Mouse (Mus musculus) embryonic fibroblast, embryonic 13.5 days (primary cell): Measurements from ENCODE around the gene Rho. TPM values are rescaled to one million over a fixed set of nuclear protein-coding genes. Genes with fewer than 3 reads are reported as not detected.

ENCODE experiments used
- H3K27ac ChIP-seq: 2 replicates; pipeline ENCODE4 v1.5.1; 2012; ENCODE audit warnings: low read length, control low read depth, inconsistent platforms; ENCODE audit not compliant: insufficient read depth
- H3K4me1 ChIP-seq: 2 replicates; pipeline ENCODE4 v1.6.1; 2011; ENCODE audit warnings: low read length; ENCODE audit not compliant: control insufficient read depth, insufficient read depth
- H3K4me3 ChIP-seq: 2 replicates; pipeline ENCODE4 v1.5.1; 2011; ENCODE audit warnings: mild to moderate bottlenecking, control low read depth, low read length; ENCODE audit not compliant: insufficient read depth
- CTCF ChIP-seq: IDR thresholded peaks from 2 replicates; pipeline ENCODE4 v1.5.1; 2011; ENCODE audit warnings: mild to moderate bottlenecking, control low read depth, low read length, moderate library complexity, borderline replicate concordance; ENCODE audit not compliant: insufficient read depth
- POLR2A ChIP-seq: IDR thresholded peaks from 2 replicates; pipeline ENCODE4 v1.6.1; 2011; ENCODE audit warnings: low read depth, mild to moderate bottlenecking, control low read depth, low read length, moderate library complexity
- polyA plus RNA-seq: library from polyadenylated mRNA; stranded (reverse); fragments of >200 nt; gene quantifications from 2 replicates; pipeline ENCODE4 v1.2.4, GENCODE M21; 2011; ENCODE audit warnings: low read depth; ENCODE audit not compliant: missing spikeins, insufficient read length

Gene Rho
- polyA plus RNA-seq, 1 experiment = not detected

DNA sequence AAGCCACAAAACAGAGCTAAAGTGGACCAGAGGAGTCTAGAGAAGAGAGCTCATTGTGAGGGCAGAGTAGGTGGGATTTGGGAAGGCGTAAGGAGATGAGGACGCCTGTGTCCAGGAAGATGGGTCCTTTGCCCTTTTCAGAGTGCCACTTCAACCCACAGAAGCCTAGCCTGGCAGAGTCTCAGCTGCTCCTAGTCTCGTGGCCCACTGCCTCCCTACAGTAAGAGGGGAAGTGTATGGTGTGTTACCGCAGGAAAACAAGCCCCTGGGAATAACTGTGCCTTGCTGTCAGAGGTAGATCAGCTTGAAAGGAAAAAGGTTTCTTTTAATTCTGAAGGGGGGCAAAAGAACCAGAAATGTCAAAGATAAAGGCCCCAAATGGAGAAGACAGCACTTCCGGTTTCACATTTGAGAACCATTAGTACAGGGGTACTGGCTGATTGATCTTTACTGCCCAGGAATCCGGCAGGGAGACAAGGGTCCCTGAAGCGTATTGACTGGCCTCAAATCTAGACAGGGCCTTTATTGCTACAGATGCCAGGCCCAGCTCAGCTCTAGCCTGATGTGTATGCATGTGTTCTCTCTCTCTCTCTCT lies 33.5 kb upstream of the Rho start:
- Histone ChIP-seq H3K4me1 (peaks cover 17% of the 10 kb centered on the region), H3K4me3 (no peak overlapping the region), H3K27ac (no peak overlapping the region)
- TF ChIP-seq CTCF (no peak), POLR2A (no peak)

DNA sequence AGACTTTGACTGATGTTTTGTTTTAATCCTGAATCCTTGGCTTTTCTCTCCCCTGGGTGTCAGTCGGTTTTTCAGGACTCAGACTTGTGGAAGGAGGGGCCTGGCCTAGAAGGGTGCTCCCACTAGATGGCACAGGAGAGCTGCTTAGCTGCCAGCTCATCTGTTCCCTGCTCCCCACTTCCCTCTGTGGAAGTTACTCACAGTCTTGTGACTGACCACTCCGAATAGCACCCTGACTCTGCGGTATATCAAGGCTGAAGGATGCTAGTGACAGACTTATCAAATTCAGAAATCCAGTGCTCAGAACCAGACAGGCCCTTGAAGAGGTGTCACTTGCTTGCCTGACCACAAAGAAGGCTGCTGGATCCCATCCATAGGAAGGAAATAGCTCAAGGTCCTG lies 30.5 kb upstream of the Rho start:
- peaks cover 17% of the 10 kb centered on the region for H3K4me1 ChIP-seq
- no peak overlapping the region for H3K4me3 ChIP-seq
- no peak for TF ChIP-seq POLR2A
- TF ChIP-seq CTCF = peak; percentile 92
- peak overlapping the region; percentile 68 for H3K27ac ChIP-seq

DNA sequence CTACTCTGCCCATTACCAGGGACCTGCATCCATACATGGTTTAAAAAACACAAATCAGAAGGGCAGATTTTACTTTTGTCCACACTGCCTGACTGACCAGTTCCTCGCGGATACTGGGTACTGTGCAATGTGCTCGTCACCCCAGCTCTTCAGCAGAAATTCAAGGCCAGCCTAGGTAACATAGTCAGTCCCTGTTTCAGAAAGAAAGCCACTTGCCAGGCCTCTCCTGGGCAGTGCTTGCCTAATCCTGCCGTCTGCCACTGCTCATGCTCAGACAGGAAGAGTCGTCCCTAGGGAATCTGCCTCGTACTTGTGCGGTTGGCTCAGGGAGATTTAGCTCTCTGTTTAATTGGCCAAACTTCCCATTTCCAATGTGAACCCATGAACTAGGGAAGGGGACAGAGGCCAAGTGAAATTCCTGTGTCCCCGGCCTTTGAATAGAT lies 30.0 kb upstream of the Rho start:
- TF ChIP-seq POLR2A (no peak), CTCF (no peak)
- peaks cover 17% of the 10 kb centered on the region for H3K4me1 ChIP-seq
- H3K27ac ChIP-seq = peak overlapping the region; percentile 68
- H3K4me3 ChIP-seq = no peak overlapping the region

DNA sequence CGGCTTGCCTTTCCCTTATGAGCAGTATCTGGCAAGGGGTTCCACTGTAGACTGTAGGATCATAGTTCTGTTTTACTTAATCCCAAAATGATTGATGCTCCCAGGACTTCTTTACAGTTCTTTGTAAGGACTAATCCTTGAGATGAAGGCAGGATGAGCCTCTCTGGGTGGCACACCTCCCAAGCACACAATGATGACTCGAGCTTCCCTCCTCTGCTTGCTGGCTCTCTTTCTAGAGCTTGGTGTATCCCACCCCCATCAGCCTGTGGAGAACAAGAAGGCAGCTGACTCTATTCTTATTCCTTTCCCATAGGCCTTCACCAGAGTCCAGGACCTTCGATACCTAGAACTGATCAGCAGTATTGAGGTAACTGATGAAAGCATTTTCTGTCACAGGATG lies 29.0 kb upstream of the Rho start:
- Histone ChIP-seq H3K4me1 (peaks cover 17% of the 10 kb centered on the region), H3K4me3 (no peak overlapping the region), H3K27ac (no peak overlapping the region)
- TF ChIP-seq CTCF (no peak), POLR2A (no peak)

DNA sequence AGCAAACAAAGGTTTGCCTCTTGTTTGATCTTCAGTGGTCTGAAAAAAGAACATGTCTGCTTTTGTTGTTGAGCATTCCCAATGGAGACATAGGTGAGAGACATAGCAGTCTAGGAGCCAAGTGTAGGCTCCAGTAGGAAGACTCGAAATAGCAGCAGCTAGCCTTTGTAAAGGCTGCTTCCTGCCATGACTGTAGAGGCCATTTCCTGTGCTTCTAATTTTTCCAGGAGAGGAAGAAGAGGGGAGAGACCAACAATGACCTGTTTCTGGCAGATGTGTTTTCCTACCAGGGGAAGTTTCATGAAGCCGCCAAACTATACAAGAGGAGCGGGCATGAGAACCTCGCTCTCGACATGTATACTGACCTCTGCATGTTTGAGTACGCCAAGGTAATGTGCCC lies 26.0 kb upstream of the Rho start:
- TF ChIP-seq POLR2A = no peak
- no peak for TF ChIP-seq CTCF
- Histone ChIP-seq H3K4me3 (no peak overlapping the region), H3K4me1 (peaks cover 13% of the 10 kb centered on the region), H3K27ac (no peak overlapping the region)

DNA sequence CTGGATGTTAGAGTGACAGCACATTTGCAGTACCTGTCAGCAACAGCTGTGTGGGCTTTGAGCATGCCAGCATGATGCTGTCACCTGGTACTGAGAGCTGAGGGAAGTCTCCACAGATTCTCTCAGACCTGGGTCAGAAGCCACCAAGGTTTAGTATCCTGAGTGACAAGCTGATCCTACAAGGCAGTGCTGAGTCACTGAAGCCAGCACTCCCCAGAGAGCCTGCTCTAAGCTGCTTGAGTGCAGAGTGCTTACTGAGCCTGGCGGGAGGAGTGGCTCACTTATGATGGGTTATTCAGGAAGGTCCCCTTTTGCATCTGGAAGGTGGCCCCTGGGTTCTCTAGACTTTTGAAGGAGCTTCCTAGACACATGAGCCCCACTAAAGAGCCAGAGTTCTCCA lies 25.1 kb upstream of the Rho start:
- Histone ChIP-seq H3K4me1 (peaks cover 10% of the 10 kb centered on the region), H3K4me3 (no peak overlapping the region), H3K27ac (no peak overlapping the region)
- TF ChIP-seq POLR2A (no peak), CTCF (no peak)

DNA sequence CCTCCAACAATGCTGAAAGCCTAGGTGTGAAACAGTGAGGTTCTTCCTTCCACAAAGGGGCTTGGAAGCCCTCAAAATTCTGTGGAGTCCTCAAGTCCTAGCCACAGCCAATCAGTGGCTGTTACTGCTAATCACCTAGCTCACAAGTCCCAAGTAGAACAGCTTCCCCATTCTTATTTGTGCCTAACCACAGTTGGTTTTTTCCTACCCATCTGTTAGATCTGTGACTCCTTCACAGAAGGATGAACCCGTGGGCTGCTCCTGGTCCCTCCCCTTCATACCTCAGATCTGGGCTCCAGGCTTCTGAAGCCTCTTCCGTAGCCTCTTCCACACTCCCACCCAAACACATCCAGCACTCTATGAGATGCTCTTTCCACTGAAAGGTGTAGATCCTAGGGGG lies 24.7 kb upstream of the Rho start:
- Histone ChIP-seq H3K27ac (no peak overlapping the region), H3K4me3 (no peak overlapping the region), H3K4me1 (peaks cover 5% of the 10 kb centered on the region; the same call in 1 of the 2 replicates)
- TF ChIP-seq POLR2A (no peak), CTCF (no peak)

DNA sequence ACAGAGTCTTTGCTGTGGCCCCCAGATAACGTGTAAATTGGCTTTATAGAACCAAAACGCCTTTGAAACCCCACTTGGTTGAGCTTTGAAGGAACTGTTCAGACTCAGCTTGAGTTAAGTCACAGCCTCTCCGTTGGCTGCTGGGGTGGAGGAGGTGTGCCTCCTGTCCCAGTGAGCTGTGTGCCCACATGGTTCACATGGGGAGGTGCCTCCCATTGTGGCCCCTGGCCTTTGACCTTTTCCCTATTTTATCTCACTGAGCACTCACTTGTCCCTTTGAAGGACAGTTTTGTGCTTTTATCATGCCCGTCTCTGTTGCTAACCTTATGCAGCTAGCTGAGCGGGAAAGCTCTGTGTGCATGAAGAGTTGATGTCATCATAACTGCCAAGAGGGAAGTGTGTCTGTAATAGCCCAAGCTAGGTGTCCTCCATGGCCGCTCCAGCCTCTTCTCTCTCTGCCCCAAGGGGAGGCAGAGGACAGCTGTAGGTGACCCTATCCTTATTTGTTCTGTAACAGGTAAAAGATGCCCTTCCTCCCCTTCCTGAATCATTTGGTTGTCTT lies 23.0 kb upstream of the Rho start:
- Histone ChIP-seq H3K4me1 (no peaks in the 10 kb centered on the region; the same call in 1 of the 2 replicates), H3K4me3 (no peak overlapping the region), H3K27ac (no peak overlapping the region)
- TF ChIP-seq POLR2A = no peak
- no peak for TF ChIP-seq CTCF

DNA sequence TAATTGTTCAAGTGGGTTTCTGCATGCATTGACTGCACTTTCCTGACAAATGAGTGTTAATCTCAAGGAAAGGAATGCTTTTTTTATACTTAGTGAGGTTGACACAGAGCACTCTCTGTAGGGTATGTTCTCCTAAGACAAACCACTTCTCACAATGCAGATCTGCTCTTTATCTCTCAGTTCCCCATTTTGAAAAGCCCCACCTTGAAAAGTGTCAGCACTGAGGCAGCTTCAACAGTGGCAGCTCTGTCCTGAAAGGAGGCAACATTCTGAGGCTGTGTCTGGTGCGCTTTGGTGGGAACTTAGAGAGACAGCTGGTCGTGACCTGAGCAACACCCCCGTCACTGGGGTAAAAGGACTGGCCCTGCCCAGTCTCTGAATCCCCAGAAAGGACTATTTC lies 22.5 kb upstream of the Rho start:
- H3K27ac ChIP-seq = no peak overlapping the region
- no peak overlapping the region for H3K4me3 ChIP-seq
- no peaks in the 10 kb centered on the region; the same call in 1 of the 2 replicates for H3K4me1 ChIP-seq
- TF ChIP-seq CTCF (no peak), POLR2A (no peak)

DNA sequence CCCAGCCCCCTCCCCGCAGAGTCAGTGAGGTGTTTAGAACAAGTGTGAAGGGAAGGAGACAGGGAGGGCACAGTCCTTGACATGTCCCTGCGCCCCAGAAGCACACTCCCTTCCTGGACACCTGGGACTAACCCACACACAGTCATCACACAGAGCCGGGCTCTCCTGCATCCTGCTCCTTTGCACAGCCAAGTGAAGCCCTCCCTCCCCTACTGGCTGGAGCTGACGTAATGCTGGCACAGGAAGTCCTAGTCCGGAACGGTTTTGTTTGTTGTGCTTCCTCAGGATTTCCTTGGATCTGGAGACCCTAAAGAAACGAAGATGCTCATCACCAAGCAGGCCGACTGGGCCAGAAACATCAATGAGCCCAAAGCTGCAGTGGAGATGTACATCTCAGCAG lies 21.6 kb upstream of the Rho start:
- H3K4me1 ChIP-seq = no peaks in the 10 kb centered on the region; the same call in 1 of the 2 replicates
- no peak overlapping the region for H3K27ac ChIP-seq
- no peak overlapping the region for H3K4me3 ChIP-seq
- no peak for TF ChIP-seq CTCF
- TF ChIP-seq POLR2A = no peak
